Mouse (Mus musculus) midbrain, embryonic 12.5 days (tissue): ENCODE data around the gene Prkag1. TPM values are rescaled to one million over a fixed set of nuclear protein-coding genes. Genes with fewer than 3 reads are reported as not detected.
"Not testable (repeated sequence)": the region's sequence is repeated elsewhere in the genome, so short reads cannot be mapped to it uniquely, and the experiment has no call there.

ENCODE experiments used
- ATAC-seq: fragments of 200-750 bp; cut with Nextera tagmentation; 2 replicates; pipeline ENCODE4 v1.8.0; 2017; ENCODE audit warnings: low read depth, moderate TSS enrichment, moderate library complexity; ENCODE audit not compliant: low FRiP score
- H3K27ac ChIP-seq: fragments of 300-500 bp; sonication (generic); replicated peaks from 2 replicates; pipeline ENCODE4 v1.5.1; 2016; ENCODE audit warnings: mild to moderate bottlenecking
- H3K27me3 ChIP-seq: fragments of 300-500 bp; sonication (generic); 2 replicates; pipeline ENCODE4 v1.6.1; 2016; ENCODE audit warnings: mild to moderate bottlenecking
- H3K36me3 ChIP-seq: fragments of 300-500 bp; sonication (generic); 2 replicates; pipeline ENCODE4 v1.6.1; 2016
- H3K4me1 ChIP-seq: fragments of 300-500 bp; sonication (generic); 2 replicates; pipeline ENCODE4 v1.6.1; 2016
- H3K4me2 ChIP-seq: fragments of 300-500 bp; sonication (generic); replicated peaks from 2 replicates; pipeline ENCODE4 v1.6.1; 2016; ENCODE audit warnings: mild to moderate bottlenecking, moderate library complexity
- H3K4me3 ChIP-seq: fragments of 300-500 bp; sonication (generic); 2 replicates; pipeline ENCODE4 v1.5.1; 2016; ENCODE audit warnings: mild to moderate bottlenecking
- H3K9ac ChIP-seq: fragments of 300-500 bp; sonication (generic); replicated peaks from 2 replicates; pipeline ENCODE4 v1.6.1; 2016; ENCODE audit warnings: mild to moderate bottlenecking, moderate library complexity
- H3K9me3 ChIP-seq: fragments of 300-500 bp; sonication (generic); 2 replicates; pipeline ENCODE4 v1.6.1; 2016; ENCODE audit warnings: mild to moderate bottlenecking
- WGBS: fragments of 180-500 bp; shearing (Covaris S2); methylation state at CpG from one replicate; pipeline ENCODE4 v1.1.7; 2016; 5-methylcytosine and 5-hydroxymethylcytosine counted together
- polyA plus RNA-seq: library from polyadenylated mRNA; unstranded; fragments of >200 nt; fragmentation: Nextera tagmentation; extraction: Ambion mirVana; gene quantifications from 2 replicates; pipeline ENCODE4 v1.2.1, GENCODE M21; 2016

The Prkag1 gene
- polyA plus RNA-seq, 1 experiment from 2014 or later, result 83.1 TPM

DNA sequence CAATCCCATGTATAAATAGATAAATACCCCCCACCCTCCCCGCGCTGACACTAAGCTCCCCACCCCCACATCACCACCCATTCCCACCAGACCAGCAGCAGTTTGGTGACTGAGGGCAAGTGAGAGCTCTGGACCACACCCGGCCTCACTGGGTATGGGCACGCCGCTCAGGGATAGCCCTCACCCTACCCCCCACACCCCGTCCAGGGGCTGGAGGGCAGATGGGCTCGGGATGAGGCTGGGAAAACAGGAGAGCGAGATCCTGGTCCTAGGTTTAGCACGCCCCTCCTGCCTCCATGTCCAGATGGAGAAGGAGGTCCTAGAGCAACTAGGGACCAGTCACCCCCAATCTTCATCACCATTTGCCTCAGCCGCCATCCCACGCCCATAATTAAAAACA is 2.0 kb upstream of the Prkag1 start:
- Histone ChIP-seq H3K27ac (no peak overlapping the region), H3K4me2 (no peak overlapping the region), H3K4me3 (no peak overlapping the region), H3K9me3 (no peaks in the 10 kb centered on the region), H3K36me3 (peaks cover 54% of the 10 kb centered on the region), H3K27me3 (no peaks in the 10 kb centered on the region), H3K4me1 (peaks cover 9% of the 10 kb centered on the region), H3K9ac (no peak overlapping the region; the same call in 1 of the 2 replicates)
- no peak for ATAC-seq
- WGBS, result 90% methylated on average over 11 of the region's 11 CpGs

DNA sequence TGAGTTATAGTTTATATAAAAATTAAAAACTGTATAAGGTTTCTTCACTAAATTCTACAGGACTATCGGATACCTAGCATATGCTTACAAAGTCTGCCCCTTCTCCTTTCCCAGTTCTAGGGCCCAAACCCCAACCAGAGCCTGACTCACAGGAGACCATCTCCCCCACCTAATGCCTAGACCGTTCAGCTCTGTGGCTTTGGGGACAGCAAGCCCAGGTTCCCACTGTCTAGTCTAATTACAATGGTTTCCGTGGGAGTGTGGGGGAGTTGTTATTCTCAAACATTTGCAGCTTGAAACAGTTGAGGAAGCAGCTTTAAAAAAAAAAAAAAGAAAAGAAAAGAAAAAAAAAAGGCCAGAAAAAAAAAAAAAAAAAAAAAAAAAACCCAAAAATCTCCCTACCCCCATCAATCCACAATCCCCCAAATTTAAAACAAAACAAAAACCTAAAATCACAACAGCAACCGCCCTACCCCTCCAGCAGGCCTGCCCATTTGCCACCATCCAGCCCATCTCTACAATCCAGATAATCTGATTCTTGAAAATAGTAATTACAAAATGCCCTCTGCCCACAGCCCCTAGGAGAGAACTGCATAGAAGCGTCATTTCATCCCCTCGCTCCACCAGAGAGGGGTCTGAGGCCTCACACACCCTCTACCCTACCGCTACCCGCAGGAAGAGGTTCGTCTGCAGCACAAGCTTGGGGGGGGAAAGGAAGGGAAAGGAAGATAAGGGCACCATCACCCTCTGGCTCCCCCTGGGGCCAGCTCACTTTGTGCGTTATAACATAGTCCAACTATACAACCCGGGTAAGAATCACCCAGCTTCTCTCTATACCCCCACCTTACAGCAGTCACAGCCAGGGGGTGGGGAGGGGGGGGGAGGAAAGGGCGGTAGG is 1.1 kb upstream of the Prkag1 start:
- WGBS, result 68% methylated on average over 12 of the region's 12 CpGs
- peaks cover 45% of the 10 kb centered on the region for H3K36me3 ChIP-seq
- H3K27ac ChIP-seq, result 0 out of 2 replicates have a peak overlapping the region, but pooled peaks have one; percentile 42

GRCm38 (mm10) chr15:98831684-98832035 is 339 bp upstream of the Prkag1 start:
- 21% methylated on average over 9 of the region's 9 CpGs for WGBS
- ATAC-seq, result peak; percentile 44
- peaks cover 9% of the 10 kb centered on the region for H3K4me1 ChIP-seq
- H3K9me3 ChIP-seq, result no peaks in the 10 kb centered on the region
- peak overlapping the region; percentile 72 for H3K4me2 ChIP-seq
- peaks cover 37% of the 10 kb centered on the region for H3K36me3 ChIP-seq
- peak overlapping the region; percentile 41; the same call in 1 of the 2 replicates for H3K9ac ChIP-seq
- H3K4me3 ChIP-seq, result peak overlapping the region; percentile 68
- H3K27me3 ChIP-seq, result no peaks in the 10 kb centered on the region
- peak overlapping the region; percentile 81 for H3K27ac ChIP-seq

More for the DNA sequence above, 1.1 kb upstream of the Prkag1 start:
- peak overlapping the region; percentile 41; the same call in 1 of the 2 replicates for H3K9ac ChIP-seq
- H3K4me2 ChIP-seq, result no peak overlapping the region; the same call in 1 of the 2 replicates
- no peaks in the 10 kb centered on the region for H3K9me3 ChIP-seq
- no peaks in the 10 kb centered on the region for H3K27me3 ChIP-seq
- H3K4me1 ChIP-seq, result peaks cover 9% of the 10 kb centered on the region
- no peak overlapping the region for H3K4me3 ChIP-seq
- ATAC-seq, result no peak

DNA sequence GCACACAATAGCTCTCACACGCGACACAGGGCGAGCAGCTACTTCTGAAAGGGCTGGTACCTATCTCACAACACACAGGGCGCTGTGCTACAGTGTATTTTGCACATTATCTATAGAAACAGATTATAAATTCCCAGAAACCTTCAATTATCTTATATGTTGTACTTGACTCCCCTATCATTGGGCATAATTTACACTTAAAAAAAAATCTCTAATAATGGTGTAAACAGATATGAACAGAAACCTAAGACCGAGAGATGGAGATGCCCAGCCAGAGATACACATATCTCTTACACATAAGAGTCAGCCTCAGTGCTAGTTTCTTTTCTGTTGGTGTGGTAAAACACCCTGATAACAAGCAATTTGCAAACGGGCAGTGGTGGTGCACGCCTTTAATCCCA is 3.7 kb downstream of the Prkag1 start:
- Histone ChIP-seq H3K27me3 (no peaks in the 10 kb centered on the region), H3K36me3 (peaks cover 15% of the 10 kb centered on the region), H3K4me2 (no peak overlapping the region), H3K4me3 (no peak overlapping the region), H3K9me3 (no peaks in the 10 kb centered on the region), H3K4me1 (peaks cover 9% of the 10 kb centered on the region), H3K9ac (no peak overlapping the region), H3K27ac (no peak overlapping the region)
- no peak for ATAC-seq
- 93% methylated on average over 7 of the region's 7 CpGs for WGBS

DNA sequence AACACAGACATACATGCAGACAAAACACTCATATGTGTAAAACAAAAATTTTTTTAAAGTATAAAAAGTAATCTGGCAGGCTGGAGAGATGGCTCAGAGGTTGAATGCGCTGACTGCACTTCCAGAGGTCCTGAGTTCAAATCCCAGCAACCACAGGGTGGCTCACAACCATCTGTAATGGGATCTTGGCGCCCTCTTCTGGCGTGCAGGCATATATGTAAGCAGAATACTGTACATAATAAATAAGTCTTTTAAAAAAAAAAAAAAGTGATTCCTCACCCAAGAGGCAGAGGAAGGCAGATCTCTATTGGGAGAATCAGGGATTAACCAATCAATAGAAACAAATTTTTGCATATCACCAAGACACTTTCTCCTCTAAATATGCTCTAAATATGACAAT is 7.9 kb downstream of the Prkag1 start:
- 64% methylated on average over 3 of the region's 3 CpGs for WGBS
- Histone ChIP-seq H3K4me1 (no peaks in the 10 kb centered on the region), H3K27ac (no peak overlapping the region)

DNA sequence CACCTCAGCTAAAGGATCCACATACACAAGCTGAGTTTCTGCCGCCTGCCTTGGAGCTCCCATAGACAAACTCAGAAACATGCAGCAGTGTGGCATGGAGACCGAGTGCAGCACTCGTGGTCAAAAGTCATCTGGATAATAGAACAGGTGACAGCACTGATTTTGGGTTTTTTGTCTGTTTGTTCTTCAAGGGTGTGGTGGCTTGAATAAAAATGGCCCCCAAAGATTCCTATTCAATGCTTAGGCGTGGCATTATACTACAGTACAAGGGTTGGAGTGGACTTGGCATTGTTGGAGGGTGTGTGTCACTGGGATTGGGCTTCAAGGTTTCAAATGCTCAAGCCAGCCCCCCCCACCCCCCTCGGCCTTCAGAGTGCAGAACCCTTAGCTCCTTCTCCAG is 9.2 kb downstream of the Prkag1 start:
- Histone ChIP-seq H3K4me1 (no peaks in the 10 kb centered on the region), H3K4me3 (no peak overlapping the region), H3K4me2 (no peak overlapping the region), H3K9ac (no peak overlapping the region), H3K9me3 (no peaks in the 10 kb centered on the region), H3K27ac (no peak overlapping the region), H3K36me3 (peaks cover 18% of the 10 kb centered on the region), H3K27me3 (no peaks in the 10 kb centered on the region)
- WGBS, result 91% methylated on average over 5 of the region's 5 CpGs
- ATAC-seq, result no peak

More for the DNA sequence above, 7.9 kb downstream of the Prkag1 start:
- Histone ChIP-seq H3K4me2 (no peak overlapping the region), H3K9ac (no peak overlapping the region), H3K27me3 (no peaks in the 10 kb centered on the region), H3K36me3 (peaks cover 18% of the 10 kb centered on the region), H3K4me3 (no peak overlapping the region), H3K9me3 (no peaks in the 10 kb centered on the region)
- no peak for ATAC-seq

GRCm38 (mm10) chr15:98821403-98821802 is 9.9 kb downstream of the Prkag1 start:
- peaks cover 23% of the 10 kb centered on the region for H3K36me3 ChIP-seq
- H3K4me3 ChIP-seq, result no peak overlapping the region
- no peak overlapping the region for H3K27ac ChIP-seq
- no peak for ATAC-seq
- H3K4me1 ChIP-seq, result no peaks in the 10 kb centered on the region
- WGBS, result 21% methylated on average over 10 of the region's 10 CpGs
- no peak overlapping the region for H3K9ac ChIP-seq
- no peaks in the 10 kb centered on the region for H3K27me3 ChIP-seq
- H3K9me3 ChIP-seq, result no peaks in the 10 kb centered on the region
- H3K4me2 ChIP-seq, result no peak overlapping the region

- Histone ChIP-seq H3K27me3 (no peaks in the 10 kb centered on the region), H3K27ac (no peak overlapping the region), H3K9ac (no peak overlapping the region), H3K4me3 (no peak overlapping the region), H3K9me3 (no peaks in the 10 kb centered on the region), H3K36me3 (peaks cover 24% of the 10 kb centered on the region), H3K4me2 (no peak overlapping the region), H3K4me1 (no peaks in the 10 kb centered on the region)
- WGBS, result 91% methylated on average over 4 of the region's 4 CpGs
- ATAC-seq, result no peak
Measured at GRCm38 (mm10) chr15:98820937-98821336, 10.4 kb downstream of the Prkag1 start.

DNA sequence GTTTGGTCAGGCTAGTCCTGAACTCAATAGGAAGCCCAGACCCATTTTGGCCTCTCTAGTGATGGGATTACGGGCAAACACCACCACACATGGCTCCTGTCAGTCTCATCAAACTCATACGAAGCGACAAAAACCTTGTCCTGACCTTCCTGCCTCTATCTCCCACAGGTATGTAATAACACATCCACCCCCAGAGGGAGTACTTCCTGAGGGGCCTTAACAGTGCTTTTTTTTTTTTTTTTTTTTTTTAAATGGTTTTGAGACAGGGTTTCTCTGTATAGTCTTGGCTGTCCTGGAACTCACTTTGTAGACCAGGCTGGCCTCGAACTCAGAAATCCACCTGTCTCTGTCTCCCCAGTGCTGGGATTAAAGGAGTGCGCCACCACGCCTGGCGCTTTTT is 13.2 kb downstream of the Prkag1 start:
- Histone ChIP-seq H3K27me3 (no peaks in the 10 kb centered on the region), H3K36me3 (peaks cover 31% of the 10 kb centered on the region), H3K9ac (no peak overlapping the region), H3K4me3 (no peak overlapping the region), H3K4me2 (no peak overlapping the region), H3K9me3 (no peaks in the 10 kb centered on the region), H3K4me1 (no peaks in the 10 kb centered on the region), H3K27ac (no peak overlapping the region)
- no peak for ATAC-seq
- WGBS, result 96% methylated on average over 7 of the region's 7 CpGs

- no peaks in the 10 kb centered on the region for H3K9me3 ChIP-seq
- H3K4me3 ChIP-seq, result no peak overlapping the region
- peaks cover 44% of the 10 kb centered on the region for H3K36me3 ChIP-seq
- no peak overlapping the region for H3K9ac ChIP-seq
- WGBS, result 85% methylated on average over 20 of the region's 20 CpGs
- H3K4me1 ChIP-seq, result peaks cover 13% of the 10 kb centered on the region
- H3K27me3 ChIP-seq, result peaks cover 23% of the 10 kb centered on the region
- no peak for ATAC-seq
- no peak overlapping the region for H3K27ac ChIP-seq
- no peak overlapping the region for H3K4me2 ChIP-seq
Measured at GRCm38 (mm10) chr15:98812741-98813424, 18.4 kb downstream of the Prkag1 start.

DNA sequence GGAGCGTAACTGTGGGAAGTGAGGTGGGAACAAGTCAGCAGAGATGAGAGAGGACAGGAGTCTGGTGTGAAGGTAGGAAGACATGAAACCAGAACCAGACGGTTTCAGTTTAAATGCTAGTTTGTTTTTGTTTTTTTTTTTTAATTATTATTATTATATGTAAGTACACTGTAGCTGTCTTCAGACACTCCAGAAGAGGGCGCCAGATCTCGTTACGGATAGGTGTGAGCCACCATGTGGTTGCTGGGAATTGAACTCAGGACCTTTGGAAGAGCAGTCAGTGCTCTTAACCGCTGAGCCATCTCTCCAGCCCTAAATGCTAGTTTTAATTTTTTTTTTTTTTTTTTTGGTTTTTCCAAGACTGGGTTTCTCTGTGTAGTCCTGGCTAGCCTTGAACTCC is 21.1 kb downstream of the Prkag1 start:
- H3K9ac ChIP-seq, H3K4me2 ChIP-seq, H3K9me3 ChIP-seq, H3K4me3 ChIP-seq, H3K27ac ChIP-seq, ATAC-seq: not testable (repeated sequence)
- H3K36me3 ChIP-seq, result peaks cover 32% of the 10 kb centered on the region
- H3K4me1 ChIP-seq, result peaks cover 38% of the 10 kb centered on the region
- 76% methylated on average over 6 of the region's 6 CpGs for WGBS
- peaks cover 49% of the 10 kb centered on the region for H3K27me3 ChIP-seq

DNA sequence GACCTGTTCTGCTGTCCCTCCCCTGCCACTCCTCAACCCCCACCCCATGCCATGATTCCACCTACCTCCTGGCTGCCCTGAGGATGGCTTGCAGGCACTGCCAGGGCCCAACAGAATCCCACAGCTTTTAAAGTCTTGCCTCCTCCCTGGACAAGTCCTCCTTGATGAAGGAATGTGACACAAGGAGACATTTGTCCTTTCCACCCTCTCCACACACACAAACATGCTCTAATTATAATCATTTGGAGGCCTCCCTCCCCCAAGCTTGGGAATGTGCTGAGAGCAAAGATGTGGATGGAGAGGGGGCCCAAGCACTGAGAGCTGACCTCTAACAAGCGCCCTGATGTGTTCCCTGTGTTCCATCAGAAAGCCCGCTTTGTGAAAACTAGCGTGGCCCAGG is 21.9 kb downstream of the Prkag1 start, which contains the start of gene Ddn:
Ddn (minus strand) TSS at position 101 of the 400 bp plus-strand sequence.
- H3K4me2 ChIP-seq, result peak within 1 kb of the TSS; percentile 66
- no peak within 1 kb of the TSS for H3K9ac ChIP-seq
- H3K36me3 ChIP-seq, result peaks cover 29% of the 10 kb centered on the region
- H3K9me3 ChIP-seq, result no peaks in the 10 kb centered on the region
- peaks cover 58% of the 10 kb centered on the region for H3K27me3 ChIP-seq
- no peak for ATAC-seq
- no peak within 1 kb of the TSS for H3K27ac ChIP-seq
- peaks cover 38% of the 10 kb centered on the region for H3K4me1 ChIP-seq
- WGBS, result 58% methylated on average over 3 of the region's 3 CpGs
- peak within 1 kb of the TSS; percentile 47 for H3K4me3 ChIP-seq
